Mouse (Mus musculus) splenic B cell, adult 2 months (primary cell): ENCODE results near the gene Atp8b5.

ENCODE experiments used
- DNase-seq: peaks from one replicate; pipeline ENCODE4 v3.0.0-alpha.2; 2011; ENCODE audit warnings: low read depth, low spot score
- H3K27me3 ChIP-seq: 2 replicates; pipeline ENCODE4 v1.6.1; 2012; ENCODE audit warnings: mild to moderate bottlenecking, low read length, moderate library complexity, mixed read lengths; ENCODE audit not compliant: control insufficient read depth, poor library complexity, insufficient read depth, severe bottlenecking
- H3K36me3 ChIP-seq: 2 replicates; pipeline ENCODE4 v1.6.1; 2012; ENCODE audit warnings: mild to moderate bottlenecking, low read length, moderate library complexity, mixed read lengths; ENCODE audit not compliant: control insufficient read depth, poor library complexity, insufficient read depth, severe bottlenecking

Gene Atp8b5

DNA sequence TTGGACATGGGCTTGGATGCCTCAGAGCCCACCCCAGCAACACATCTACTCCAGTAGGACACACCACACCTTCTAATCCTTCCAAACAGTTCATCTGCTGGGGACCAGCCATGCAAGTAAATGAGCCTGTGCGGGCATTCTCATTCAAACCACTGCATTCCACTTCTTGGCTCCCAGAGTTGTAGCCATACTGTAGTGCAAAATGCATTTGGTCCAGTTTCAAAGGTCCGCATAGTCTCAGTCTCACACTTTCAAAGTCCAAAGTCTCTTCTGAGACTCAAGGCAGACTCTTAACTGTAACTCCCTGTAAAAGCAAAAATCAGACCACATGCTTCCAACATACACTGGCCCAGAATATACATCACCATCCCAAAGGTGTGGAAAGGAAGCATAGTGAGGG, 78.0 kb downstream of the Atp8b5 start:
- no peak for DNase-seq
- no peaks in the 10 kb centered on the region for H3K27me3 ChIP-seq

DNA sequence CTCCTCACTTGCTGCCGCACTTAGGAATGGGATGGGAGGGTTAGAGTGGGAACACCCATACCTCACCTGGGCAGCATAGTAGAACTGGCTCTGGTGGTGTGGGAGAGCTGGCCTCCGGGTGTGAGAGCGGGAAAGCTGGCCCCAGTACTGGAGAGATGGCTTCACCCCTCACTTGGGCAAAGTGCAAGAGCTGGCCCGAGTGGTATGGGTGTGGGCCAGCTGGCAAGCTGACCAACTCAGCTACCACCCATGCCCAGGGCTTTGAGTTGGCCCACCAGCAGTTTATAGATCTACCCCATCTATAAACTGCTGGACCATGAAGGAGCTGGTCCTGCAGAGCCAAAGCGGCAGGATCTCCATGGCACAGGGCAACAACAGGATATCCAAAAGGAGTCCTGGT, 82.2 kb downstream of the Atp8b5 start:
- no peak for DNase-seq
- Histone ChIP-seq H3K36me3 (no peaks in the 10 kb centered on the region), H3K27me3 (no peaks in the 10 kb centered on the region)

More for the DNA sequence above, 78.0 kb downstream of the Atp8b5 start:
- H3K36me3 ChIP-seq, result no peaks in the 10 kb centered on the region

DNA sequence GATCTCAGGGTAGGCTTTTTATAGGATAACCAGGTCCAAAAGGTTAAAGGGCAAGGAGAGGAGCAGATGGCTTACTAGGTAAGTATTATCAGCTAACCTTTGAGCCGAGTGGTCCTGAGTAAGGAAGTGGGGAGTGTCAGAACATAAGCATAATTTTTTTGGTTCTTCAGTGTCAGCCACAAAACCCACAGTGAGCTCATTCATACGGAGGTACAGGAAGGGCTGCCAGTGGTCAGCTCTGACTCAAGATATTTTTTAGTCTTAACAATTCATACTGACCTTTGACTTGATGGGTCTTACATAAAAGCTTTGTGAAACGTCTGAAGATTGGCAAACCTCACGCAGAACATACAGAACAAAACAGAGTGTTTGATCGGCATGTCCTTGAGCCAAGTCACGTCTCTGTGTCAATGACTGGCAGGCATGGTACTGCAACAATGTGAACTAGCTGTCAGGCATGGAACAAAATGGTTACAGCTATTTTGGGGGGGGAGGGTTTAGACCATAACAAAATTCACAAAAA, 83.1 kb downstream of the Atp8b5 start:
- Histone ChIP-seq H3K27me3 (no peaks in the 10 kb centered on the region), H3K36me3 (no peaks in the 10 kb centered on the region)
- DNase-seq, result no peak

DNA sequence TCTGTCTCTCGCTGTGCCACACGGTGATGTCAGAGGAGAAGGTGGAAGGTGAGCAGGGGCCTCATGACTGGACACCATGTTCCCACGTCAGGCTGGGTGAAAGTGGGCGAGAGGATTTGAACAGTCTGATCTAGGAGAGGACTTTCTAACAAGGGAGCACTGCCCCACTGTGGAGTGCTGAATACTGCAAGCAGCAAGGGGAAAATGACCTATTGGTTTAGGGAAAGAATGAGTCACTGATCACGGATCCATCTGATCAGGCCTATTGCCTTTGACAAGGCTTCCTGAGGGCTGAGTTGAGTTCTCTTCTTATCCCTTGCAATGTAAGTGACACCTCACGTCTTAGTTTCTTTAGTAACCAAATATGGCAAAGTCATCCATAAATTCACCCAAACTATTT, 86.7 kb downstream of the Atp8b5 start:
- Histone ChIP-seq H3K36me3 (no peaks in the 10 kb centered on the region), H3K27me3 (no peaks in the 10 kb centered on the region)
- no peak for DNase-seq

DNA sequence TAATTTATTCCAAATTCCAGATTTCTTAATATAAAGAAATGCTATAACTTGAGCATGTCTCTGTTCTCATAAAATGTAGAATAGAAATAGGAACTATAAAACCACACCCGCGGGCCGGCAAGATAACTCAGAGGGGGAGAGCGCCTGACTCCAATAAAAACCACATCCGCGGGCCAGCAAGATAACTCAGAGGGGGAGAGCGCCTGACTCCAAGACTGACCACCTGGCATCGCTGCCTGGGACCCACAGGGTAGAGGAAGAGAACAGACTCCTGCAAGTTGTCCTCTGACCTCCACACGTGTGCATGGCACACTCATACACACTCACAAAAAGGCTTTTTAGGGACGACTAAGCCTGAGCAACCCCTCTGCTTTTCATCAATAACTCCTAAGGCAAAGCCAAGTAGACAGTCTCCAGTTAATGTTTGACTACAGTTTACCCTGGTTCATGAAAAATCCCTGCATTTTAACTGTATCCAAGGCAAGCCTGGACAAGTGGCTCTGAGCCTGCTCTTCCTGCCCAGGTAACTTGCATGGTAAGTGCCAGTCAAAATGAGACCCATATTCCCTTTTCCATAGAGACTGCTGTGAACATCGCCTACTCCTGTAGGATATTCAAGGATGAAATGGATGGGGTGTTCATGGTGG, 98.1 kb downstream of the Atp8b5 start:
- H3K27me3 ChIP-seq, result no peaks in the 10 kb centered on the region; the same call in 1 of the 2 replicates
- no peak for DNase-seq

DNA sequence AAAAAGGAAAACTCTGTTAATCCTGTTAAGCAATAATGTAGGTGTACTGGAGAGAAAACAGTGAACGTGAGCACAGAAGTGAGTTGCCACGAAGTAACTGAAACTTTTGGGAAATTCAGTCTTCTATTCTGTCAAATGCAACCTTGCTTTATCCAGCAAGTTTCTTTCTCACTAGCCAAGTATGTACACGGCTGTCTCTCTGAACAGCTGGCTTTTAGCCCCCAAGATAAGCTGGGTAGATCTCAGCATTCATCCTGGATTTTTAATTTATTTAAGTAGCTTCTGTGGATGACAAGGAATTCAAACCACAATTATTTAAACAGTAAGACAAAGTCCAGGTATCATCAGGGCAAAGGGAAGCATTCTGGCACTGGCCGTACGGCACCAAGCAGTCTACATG, 100.3 kb downstream of the Atp8b5 start:
- DNase-seq, result no peak
- no peaks in the 10 kb centered on the region; the same call in 1 of the 2 replicates for H3K27me3 ChIP-seq
- H3K36me3 ChIP-seq, result no peaks in the 10 kb centered on the region

More for the DNA sequence above, 98.1 kb downstream of the Atp8b5 start:
- H3K36me3 ChIP-seq, result no peaks in the 10 kb centered on the region

DNA sequence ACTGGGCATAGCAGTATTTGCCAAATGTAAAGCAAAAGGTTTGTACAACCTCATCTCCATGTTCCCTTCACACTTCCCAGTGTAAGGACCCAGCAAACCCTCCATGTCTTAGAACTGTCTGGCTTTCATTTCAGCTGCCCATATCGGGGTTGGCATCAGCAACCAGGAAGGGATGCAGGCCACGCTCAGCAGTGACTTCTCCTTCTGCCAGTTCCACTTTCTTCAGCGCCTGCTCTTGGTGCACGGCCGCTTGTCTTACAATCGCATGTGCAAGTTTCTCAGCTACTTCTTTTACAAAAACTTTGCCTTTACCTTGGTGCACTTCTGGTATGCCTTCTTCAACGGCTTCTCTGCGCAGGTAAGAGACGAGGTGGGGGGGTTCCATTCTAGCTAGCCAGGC, 100.8 kb downstream of the Atp8b5 start:
- Histone ChIP-seq H3K27me3 (no peaks in the 10 kb centered on the region; the same call in 1 of the 2 replicates), H3K36me3 (no peaks in the 10 kb centered on the region)
- no peak for DNase-seq

DNA sequence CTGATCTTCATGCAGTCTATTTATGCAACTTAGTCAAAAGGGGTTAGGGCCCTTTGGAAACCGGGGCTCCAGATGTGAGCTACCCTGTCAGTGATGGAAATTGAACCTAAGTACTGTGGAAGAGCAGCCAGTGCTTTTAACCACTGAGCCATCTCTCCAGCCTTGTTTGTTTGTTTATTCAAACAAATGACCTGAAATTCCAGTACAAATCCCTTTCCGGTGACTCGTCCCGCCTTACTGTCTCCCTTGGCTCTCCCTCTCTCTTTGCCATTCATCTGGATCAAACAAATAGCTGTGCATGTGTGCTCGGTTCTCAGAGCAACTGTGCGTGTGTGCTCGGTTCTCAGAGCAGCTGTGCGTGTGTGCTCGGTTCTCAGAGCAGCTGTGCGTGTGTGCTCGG, 104.4 kb downstream of the Atp8b5 start:
- no peaks in the 10 kb centered on the region for H3K36me3 ChIP-seq
- H3K27me3 ChIP-seq, result no peaks in the 10 kb centered on the region; the same call in 1 of the 2 replicates
- no peak for DNase-seq

DNA sequence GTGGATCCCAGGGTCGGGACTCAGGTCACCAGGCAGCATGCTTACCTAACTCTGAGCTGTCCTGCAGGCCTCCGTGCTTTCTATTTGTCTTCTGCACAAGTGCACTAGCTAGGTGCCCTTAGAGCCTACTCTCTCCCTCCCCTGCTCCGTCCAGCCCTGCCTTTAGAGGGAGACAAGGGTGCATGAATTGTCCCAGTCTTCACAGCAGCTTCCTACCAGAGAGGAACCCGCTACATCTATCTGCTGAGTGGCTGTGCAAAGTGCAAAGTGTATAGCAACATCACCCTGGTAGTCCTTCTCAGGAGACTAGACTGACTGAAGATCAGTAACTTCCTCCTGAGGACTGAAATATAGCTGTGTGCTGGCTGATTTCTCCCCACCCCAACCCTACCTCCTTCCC, 105.2 kb downstream of the Atp8b5 start:
- Histone ChIP-seq H3K36me3 (no peaks in the 10 kb centered on the region), H3K27me3 (no peaks in the 10 kb centered on the region; the same call in 1 of the 2 replicates)
- no peak for DNase-seq

DNA sequence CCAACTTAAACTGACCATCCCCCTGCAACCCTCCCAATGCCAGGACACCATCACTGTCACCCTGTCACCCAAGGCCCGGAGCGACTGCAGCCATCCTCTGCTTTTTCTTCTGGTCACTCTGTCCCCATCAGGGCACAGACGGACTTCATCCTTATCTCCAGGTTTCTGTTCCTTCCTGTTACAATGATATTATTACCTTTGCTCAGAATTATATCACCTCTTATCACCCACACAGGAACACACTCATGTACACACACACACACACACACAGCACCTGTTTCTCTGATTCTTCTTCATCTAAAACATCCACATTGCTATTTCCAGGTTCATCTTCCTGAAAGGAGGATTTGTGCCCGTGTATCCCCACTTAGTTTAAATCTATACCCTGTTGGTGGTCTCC, 107.3 kb downstream of the Atp8b5 start:
- no peak for DNase-seq
- H3K36me3 ChIP-seq, result no peaks in the 10 kb centered on the region
- no peaks in the 10 kb centered on the region for H3K27me3 ChIP-seq

DNA sequence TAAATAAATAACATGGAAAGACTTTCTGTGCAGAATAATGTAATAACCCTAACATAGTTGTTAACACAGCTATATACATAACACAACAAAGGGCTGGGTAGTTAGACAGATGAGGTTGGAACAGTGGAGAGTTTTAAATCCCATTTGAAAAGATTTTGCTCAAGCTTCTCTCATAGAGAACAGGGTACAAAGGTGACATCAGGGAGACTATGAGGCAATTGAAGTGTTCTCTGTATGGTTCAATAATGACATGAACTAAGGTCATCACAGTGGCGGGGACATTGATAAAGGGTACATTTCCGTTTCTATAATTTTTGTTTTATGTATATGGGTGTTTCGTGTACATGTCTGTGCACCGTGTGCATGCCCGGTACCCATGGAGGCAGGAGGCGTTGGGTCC, 112.6 kb downstream of the Atp8b5 start:
- no peak for DNase-seq
- Histone ChIP-seq H3K36me3 (no peaks in the 10 kb centered on the region), H3K27me3 (no peaks in the 10 kb centered on the region)

DNA sequence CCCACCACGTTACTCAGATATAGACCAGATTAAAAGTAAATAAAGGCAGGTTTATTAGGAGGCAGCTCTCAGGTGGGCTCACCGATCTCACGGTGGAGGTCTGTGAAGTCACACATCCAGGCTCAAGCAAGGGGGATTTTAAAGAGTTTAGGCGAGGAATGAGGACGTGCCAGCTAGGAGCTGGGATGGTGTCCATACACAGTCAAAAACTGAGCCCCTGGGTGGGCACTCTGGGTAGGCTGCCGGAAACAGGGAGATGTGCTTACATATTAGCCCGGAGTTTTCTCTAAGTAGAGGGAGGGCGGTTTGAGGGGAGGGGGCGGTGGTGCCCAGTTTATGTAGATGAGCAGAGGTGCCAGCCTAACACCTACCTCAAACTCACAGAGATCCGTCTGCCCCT, 114.0 kb downstream of the Atp8b5 start:
- H3K27me3 ChIP-seq, result no peaks in the 10 kb centered on the region
- no peak for DNase-seq
- no peaks in the 10 kb centered on the region for H3K36me3 ChIP-seq

DNA sequence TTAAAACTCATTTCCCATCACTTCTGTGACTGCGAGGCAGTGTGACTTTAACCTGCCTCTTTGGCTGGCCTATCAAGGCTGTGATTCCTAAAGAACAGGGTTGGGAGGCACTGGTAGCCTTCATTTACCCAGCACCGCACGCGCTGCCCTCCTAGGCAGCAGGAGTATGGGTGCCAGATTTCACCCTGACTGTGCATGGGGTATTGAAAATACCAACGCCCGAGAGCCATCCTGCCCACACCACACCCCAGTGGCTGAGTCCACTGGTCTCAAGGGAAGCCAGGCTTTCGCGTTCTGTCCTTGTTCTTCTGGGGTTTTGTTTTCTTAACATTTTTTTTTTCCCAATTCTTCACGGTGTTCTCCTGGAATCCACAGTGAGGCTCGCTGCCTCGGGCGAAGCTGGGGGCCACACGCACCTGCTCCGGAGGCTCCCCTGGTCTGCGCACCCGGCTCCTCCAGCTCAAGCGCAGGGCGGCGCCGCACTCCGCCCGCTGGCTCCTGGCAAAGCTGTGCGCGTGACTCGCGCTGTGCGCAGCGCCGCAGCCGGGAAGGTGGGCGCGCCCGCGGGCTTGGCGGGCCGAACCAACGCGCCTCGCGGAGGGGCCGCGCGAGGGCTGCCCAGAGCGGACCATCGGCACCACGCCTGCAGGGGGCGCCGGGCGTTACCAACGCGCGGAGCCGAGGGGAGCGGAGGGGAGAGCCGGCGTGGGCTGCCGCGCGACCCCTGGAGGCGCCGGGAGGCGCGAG, 114.6 kb downstream of the Atp8b5 start, which contains the start of gene Rusc2:
Rusc2 (plus strand) TSS at position 572 of the 747 bp plus-strand sequence.
- peak; percentile 18 for DNase-seq
- no peaks in the 10 kb centered on the region for H3K27me3 ChIP-seq
- no peaks in the 10 kb centered on the region for H3K36me3 ChIP-seq

DNA sequence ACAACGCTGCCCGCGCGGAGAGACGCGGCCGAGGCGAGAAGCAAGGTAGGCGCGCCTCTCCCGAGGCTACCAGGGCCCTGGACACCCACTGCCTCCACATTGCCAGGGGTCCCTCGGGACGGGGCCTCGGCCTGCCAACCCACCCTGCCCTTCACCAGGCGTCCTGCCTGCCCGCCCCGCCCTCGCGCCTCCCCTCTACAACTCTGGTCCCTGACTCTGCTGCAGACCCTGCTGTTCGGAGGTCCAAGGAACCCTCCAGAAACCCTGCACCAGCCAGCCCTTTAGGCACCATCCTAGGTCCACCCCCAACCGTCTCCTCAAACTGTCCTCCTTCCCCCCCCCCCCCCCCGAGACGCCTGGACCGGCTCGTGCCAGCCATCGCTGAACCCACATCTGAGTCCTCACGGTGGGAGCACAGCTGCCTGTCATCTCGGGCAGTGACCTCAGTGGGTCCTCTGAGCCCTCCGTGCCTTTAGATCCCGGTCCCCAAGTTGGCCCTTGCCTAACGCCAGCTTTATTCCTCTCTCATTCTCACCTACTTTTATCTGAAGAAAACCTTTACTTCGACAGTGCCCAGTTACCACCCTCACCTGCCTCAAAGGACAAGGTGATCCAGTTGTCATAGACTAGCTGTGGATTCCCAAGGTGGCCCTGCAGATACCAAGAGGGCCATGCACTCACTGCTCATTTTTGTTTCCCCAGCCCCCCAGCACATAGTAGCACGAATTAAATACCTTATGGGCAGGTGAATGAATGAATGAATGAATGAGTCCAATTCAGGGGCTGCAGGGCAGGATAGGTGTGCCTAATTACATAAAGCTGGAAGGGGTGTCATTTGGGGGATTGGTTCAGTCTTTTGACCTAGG, 115.4 kb downstream of the Atp8b5 start:
- Histone ChIP-seq H3K36me3 (no peaks in the 10 kb centered on the region), H3K27me3 (no peaks in the 10 kb centered on the region)
- no peak for DNase-seq
